Mouse (Mus musculus) liver (tissue): ENCODE measurements at regions not wholly inside any gene's neighbourhood (a gene's known extent, or its start where the extent isn't known, plus 50 kb on each side); places are given as distances from the start of the nearest gene placed in this dataset.
"Not testable (repeated sequence)": the region's sequence is repeated elsewhere in the genome, so short reads cannot be mapped to it uniquely, and the experiment has no call there.

Source experiments
- DNase-seq: peaks from one replicate; pipeline ENCODE4 v3.0.0-alpha.2; 2020; ENCODE audit warnings: mixed read lengths

DNA sequence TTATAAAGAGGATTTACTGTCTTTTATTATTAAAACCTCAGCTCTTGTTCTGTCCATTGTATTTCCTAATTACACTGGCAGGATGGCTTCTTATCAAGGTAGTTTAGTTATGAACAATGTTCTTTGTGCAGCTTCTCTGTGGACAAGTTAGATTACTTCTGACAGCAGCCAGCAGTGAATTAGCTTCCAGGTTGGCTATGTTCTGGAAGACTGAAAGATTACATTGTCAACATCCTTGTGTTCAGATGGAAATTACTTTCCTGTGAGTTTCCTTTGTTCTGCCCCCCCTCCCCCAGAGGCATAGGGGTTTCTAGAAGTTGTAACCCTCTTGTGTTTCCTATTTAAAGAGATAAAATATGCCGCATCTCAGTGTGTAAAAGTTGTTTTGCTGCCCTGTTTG, 846.1 kb downstream of the Car8 start:
- no peak for DNase-seq

DNA sequence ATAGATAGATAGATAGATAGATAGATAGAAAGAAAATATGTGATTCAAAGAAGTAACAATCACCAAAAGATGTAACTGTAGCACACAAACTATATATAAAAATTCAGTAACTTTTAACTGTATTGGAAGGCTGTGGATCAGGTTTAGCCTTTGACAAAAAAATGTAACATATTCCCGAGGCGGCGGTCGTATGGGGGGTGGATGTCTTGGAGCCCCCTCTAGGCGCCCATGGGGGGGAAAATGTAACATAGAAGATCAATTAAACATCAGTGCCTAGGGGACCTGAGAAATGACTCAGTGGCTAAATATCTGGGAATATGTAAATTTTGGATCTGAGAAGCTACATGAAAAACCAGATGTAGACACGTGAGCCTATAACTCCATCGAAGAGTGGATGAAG, 847.2 kb downstream of the Car8 start:
- DNase-seq = peak; percentile 4

DNA sequence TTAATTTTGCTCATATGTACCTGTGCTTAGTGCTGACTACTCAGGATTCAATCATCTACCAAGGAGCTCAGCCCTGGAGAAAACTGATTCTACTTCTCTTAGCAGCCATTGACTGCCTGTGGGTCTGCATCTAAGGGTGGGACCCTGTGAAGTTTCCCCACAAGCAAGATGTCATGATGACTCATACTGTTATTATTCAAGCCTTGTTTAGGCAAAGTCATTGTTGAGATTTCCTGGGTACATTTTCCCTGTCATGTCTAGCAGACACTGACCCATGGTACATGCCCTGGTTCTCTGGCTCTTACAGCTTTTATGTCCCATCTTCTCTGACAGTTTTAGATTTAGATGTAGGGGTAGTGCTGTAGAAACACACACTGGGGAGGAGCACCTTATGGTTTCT, 853.8 kb downstream of the Car8 start:
- DNase-seq = no peak

DNA sequence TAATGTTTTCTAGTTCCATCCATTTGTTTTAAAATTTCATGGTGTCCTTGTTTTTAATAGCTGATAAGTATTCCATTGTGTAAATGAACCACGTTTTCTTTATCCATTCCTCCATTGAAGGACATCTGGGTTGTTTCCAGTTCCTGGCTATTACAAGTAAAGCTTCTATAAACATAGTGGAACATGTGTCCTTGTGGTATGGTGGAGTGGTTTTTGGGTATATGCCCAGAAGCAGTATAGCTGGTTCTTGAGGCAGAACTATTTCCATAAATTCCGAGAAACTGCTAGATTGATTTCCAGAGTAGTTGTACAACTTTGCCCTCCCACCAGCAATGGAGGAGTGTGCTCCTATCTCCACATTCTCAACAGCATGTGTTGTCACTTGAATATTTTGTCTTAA, 858.8 kb downstream of the Car8 start:
- DNase-seq = no peak

DNA sequence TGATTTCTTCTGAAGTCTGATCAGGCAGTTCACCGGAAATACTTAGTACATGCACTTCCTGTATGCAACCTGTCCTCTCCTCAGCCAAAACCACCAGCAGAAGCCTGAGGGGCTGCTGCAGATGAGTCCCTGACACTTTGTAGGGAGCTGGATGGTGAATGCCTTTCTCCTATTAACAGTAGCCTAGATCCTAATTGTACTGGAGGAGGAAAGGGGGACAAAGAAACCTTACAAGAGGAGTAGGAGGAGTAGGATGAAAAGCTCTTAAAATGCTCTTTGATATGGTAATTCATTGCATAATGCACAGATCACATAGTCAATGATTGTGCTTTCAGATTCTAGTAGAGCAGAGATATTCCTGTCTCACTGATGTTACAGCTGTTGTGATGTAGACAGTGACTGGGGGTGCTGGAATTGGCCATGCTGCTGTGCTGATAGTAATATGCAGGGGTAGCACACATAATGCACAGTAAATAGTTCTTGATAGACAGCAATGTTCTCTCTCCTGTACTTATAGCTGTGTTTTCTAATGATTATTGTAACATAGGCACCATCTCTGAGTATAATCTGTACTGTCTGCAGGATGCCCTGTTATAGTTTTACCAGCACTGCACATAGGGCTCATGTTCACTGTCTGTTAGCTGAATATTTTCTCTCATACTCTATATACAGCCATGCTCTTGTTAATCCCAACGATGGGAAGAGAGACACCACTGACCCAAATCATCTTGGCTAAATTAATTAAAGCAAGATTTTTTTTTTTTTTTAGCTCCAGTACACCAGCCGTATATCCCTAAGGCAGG, 874.4 kb downstream of the Car8 start:
- no peak for DNase-seq

DNA sequence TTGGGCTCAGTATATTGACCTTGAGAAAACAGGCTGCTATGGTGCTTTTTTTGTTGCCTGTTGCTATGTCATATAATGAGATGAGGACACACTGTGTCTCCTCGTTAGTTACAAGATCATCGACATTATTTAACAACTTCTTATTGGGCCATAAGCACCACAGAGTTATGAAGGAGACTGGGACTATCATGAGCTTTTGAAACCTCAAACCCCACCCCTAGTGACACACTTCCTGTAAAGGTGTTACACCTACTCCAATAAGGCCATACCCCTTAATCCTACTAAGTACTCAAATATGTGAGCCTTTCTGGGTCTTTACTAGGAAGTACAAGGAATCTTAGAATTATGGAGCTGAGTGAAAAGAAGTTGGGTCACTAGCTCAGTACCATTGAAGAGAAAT, 875.3 kb downstream of the Car8 start:
- DNase-seq = no peak

DNA sequence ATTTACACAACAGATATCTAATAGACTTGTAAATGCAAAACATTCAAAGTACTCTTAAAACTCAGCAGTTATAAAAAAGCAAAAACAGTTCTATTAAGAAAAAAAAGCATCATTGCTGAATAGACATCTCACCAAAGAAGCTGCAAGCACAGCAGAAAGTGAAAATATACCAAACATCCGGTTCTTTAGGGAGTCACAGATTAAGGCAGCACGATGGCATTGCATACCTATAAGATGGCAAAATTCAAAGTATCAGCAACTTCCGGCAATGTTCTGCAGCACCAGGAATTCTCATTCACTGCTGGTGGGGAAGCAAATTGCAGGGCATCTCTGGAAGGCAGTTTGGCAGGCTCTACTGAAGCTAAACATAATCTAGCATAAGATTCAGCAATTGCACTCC, 882.6 kb downstream of the Car8 start:
- DNase-seq = no peak

DNA sequence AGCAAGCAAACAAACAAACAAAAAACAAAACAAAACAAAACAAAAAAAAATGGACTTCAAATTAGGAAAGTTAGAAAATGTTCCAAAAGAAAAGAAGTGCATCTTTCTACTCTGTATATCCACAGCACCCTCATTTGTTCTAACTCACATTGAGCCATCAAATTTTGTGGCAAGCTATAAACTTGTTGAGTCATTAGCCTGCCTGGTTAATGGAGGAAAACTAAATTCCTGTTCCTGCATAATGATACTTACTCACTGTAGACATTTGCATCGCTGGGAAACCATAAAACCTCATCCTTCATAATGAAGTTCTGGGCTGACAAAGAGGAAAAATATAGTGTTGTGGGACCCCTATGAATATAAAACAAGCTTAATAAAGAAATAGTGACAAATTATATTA, 891.5 kb downstream of the Car8 start:
- DNase-seq = no peak

DNA sequence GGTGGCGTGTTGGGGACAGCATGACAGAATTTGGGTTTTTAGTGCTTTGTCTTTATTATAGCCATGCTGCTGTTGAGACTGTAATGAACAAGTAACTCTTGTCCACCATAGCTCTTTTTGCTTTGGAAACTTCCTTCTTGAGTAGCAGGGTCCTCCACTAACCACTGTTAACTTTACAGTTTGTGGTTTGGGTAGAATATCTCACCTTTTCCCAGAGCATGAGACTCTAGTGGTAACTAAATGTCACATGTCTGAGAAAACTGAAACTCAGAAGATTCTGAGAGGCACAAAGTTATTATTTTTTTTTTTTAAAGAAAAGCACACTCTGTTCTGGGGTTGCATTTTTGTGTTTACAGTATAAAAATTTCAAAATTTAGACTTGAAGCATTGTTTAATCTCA, 897.7 kb downstream of the Car8 start:
- DNase-seq = no peak

DNA sequence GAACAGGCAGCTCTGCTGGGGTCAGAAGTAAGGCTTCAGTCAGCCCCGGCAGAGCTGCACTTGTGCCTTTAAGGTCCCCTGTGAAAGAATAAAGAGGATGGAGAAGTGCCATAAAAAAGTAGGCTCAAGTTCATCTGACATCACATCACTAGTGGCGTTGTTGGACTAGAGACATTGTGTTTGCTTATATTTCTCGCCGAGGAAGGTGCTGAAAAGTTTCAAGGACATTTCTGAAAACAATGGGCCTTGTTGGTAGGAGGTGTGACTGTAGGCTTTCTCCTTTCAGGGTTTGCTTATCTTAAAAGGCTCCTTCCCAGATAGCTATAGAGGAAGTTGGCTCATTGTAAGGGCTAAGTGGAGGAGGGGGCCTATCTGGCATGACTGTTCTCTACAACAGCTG, 924.6 kb downstream of the Car8 start:
- no peak for DNase-seq

DNA sequence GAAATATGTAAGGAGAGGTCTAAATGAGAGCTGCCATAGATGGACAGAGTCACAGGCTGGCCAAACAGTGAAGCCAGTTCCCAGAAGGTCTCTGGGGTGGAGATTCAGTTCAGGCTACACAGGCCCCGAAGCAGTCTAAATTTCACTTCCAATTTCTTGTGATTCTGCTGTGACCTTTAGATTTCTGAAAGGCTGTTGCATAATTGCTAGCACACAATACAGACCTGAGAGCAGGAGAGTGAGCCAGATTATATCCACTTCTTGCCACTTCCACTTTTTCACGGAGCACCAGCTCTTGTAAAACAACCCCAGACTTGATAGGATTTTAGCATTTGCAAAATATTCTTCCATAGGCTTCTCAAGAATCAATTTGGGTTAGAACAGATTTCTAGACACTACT, 925.6 kb downstream of the Car8 start:
- no peak for DNase-seq

DNA sequence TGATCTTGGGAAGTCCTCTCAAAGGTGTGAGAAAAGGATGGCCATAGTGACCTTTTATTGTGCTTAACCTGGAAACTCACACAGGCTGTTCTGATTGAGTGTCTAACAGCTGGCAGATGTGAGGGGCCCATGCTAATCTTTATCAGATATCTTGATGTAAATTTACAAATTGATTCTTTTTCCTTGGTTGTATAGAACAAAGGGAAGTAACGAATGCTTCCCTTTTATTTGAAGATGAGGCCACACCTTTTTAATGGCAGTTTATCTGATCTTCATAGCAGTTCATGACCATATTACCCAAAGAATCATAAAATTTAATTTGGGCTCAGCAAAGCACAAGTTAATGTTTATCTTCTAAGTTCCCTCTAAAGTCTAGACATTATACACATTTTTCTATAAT, 926.7 kb downstream of the Car8 start:
- DNase-seq = no peak

DNA sequence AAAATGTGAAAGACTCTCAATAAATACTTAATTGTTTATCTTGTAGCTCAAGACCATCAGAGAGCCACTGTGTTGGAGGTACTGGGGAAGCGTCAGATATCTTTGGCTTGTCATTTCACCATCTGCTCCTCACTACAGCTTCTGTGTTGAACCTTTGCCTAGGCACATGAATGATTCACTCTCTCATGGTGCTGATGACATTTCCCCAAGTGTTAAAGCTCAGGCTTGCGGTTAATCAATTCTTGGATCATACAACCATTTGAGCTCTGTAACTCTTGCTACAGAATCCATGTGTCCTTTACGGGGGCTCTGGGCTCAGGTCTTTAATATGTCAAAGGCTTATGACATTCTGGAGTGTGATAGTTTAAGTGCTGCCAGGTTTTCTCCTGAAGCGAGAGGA, 969.8 kb downstream of the Car8 start:
- no peak for DNase-seq

DNA sequence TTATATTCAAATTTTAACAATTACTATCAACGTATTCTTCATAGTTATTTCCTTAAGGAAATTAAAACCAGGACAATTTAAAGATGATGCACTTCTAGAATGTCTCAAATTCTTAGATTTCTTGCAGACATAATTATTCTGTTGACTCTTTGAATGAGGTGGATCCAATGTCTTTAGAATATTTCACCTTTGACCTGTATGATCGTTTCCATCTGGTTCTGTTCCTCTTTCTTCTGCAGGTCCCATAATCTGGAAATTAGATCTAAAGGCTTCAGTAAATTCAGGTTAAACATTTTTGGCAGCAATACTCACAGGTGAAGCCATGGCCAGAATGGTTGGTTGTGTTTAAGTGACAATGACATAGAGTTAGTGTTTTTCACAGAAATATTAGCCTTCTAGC, 982.4 kb downstream of the Car8 start:
- DNase-seq = no peak

DNA sequence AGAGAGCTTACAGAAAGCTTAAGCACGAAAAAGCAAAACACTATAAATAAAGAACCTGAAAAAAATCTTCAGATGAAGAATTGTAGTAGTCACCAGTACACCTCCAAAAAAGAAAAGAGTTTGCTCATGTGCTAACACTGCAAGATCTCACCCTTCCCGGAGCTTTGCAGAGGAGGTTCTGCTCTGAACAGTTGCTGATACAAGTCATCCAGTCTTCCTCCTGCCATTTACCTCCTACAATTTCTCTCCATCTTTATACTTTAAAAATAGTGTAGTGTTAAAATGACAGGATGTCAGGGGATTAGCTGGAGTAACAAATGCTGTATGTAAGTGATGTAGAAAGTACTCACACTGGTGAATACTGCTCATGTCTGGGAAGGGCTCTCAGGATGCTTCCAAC, 985.2 kb downstream of the Car8 start:
- no peak for DNase-seq

DNA sequence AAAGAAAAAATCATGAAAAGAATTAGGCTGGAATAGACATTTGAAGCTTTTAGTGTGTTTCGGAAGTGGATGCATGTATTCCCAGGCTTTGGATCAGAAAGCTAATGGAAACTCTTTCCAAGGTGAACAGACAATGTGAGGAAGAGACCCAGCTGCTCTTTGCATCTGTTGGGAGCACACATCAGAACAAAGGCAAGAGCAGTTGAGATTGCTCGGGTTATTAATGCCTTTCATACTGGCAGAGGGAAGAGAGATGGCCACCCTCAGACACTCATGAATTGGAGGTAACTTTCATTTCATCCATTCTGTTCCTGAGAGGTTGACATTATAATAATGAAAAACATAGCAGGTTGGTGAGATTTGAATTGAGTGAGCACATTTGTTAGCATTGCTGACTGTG, 987.2 kb downstream of the Car8 start:
- no peak for DNase-seq

DNA sequence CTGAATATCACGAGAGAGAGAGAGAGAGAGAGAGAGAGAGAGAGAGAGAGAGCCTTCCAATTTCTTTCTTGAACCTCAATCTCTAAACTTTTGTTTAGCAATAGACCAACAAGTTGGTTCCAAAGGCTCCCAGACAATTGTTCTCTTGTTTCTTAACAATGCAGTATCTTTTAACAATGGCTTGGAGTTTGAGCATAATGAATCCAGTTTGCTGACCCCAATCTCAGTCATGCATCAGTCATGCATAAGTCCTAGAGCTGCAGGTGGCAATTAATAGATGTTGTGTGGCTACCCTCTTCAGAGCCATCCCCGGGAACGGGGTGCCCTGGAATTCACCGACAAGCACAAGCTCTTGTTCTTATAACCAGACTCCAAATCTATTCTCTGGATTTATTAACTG, 991.0 kb downstream of the Car8 start:
- no peak for DNase-seq

DNA sequence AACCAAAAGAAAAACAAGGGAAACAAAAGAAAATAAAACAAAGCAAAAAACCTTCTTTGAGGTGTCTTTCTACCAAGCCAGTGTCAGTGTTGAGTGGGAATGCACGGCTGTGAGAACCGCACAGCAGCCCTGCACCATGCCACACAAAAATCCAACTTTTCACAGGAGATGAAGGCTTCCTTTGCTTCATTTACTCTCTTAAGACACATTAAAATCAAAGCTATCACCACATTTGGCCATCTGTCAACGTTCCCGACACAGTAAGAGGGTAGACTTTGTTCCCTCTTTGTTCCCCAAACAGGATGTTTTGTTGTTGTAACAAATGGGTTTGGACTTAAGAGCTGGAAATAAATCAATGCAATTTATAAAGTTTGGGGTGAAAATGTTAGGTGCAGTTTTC, 991.6 kb downstream of the Car8 start:
- DNase-seq = no peak

DNA sequence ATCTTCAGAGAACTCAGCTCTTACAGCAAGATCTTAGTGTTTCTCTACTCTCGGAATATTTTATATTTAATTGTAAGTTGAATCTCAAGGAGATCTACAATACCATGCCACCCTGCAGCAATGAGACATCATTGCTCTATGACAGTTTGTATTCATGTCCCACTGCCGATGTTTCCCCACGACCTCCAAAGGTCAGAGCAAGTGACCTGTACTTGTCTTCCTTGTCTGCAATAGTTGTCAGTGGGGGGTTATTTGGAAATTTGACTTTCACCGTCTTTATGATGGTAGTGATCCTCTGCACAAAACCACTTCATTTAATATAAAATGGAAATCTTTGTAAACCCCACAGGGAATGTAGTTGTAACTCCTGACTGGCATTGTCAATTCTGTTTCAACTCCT, 992.0 kb downstream of the Car8 start:
- DNase-seq = no peak

DNA sequence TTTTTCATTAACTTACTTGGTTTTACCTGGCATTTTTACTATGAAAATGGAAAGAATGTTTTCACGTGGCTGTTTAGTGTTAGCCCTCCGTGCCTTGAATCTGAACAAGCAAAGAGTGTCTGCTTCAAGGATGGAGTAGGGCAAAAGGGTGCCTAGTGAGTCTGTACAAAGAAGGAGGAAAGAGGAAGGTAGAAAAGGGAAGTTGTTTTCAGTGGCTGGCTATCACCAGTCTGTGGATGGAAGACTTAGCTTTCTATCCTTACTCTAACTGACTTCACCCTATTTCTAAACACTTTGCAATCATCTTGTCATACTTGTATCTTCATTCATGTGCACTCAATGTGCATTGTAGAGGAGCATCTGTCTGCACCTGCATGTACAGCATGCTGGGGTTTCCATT, 993.2 kb downstream of the Car8 start:
- no peak for DNase-seq

DNA sequence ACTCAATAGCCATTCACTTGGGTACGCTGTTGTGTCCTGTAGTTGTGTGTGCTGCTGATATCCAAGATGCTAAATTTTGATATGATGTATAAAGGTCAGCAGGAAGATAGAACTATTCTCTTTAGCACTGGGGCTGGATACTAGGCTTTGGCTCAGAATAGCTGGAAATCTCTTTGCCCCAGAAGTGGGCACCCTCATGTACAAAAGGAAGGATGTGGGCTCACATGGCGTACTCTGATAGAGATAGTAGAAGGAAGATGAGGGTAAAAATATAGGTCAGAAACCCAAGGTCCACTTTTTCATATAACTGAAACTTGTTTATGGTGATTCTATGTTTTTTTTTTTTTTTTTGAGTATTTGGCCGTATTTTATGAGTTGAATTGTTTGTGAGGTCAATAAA, 1001.0 kb downstream of the Car8 start:
- DNase-seq = no peak

DNA sequence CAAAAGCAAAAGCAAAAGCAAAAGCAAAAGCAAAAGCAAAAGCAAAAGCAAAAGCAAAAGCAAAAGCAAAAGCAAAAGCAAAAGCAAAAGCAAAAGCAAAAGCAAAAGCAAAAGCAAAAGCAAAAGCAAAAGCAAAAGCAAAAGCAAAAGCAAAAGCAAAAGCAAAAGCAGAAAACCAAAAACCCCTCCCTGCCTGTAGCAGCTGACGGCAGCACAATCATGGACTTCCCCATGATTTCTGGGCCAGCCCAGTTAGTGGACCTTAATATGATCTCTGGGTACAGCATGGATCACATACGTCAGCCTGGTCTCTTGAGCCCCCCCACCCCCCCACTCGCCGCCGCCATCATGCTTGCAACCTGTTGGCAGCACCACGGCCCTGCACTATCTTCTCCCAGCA, 1004.3 kb downstream of the Car8 start:
- not testable (repeated sequence) for DNase-seq

DNA sequence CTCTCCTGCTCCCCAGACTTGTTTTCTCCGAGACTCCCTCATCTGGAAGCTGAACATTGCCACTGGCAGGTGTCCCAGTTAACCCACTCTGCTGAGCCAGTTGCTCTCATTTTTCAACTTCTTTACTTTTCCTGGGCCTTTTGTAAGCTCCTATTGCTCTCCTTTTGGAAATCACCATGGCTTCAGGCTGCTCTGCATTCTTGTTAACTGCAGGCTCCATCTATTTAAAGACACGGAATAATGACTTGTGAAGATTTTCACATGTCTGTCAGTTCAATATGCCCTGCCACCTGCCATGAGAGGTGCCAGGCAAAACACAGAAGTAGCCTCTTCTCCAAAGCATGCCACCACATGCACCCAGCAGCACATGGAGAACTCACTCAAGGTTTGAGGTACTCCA, 1009.9 kb downstream of the Car8 start:
- DNase-seq = no peak

DNA sequence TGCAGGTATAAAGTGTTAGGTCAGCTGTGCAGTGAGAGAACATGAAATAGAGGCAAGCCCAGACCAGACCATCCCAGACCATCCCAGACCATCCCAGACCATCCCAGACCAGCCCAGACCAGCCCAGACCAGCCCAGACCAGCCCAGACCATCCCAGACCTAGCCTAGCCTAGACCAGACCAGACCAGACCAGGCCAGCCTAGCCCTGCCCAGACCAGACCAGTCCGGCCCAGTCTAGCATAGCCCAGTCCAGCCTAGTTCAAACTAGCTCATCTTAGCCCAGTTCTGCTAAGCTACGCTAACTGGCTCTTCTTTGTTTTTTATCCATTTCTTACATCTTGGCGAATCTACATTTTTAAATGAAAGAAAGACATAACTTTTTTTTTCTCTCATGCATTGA, 1015.9 kb downstream of the Car8 start:
- no peak for DNase-seq

DNA sequence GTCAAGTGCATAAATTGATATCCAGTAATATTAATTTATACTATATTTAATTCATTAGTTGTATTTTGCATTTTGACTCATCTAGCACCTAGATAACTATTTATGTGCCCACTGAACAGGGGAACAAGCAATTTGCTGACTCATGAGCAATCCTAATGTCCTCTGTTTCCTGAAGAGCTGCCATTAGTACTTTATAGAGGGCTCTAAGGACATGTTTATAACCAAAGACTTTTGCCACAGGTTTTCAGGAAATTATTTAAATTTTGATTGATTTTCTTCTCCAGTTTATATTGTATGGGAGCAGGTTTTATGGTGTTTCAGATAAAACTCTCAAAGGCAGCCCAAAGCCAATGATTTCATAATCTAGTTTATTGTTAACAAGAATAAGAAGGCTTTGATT, 1018.4 kb downstream of the Car8 start:
- no peak for DNase-seq
